Mouse (Mus musculus): ENCODE measurements around the gene 4930519G04Rik. TPM values are rescaled to one million over a fixed set of nuclear protein-coding genes. Genes with fewer than 3 reads are reported as not detected.
"Not testable (repeated sequence)": the region's sequence is repeated elsewhere in the genome, so short reads cannot be mapped to it uniquely, and the experiment has no call there.

Gene 4930519G04Rik
- total RNA-seq, 4 experiments from 2014 or later, result not detected

GRCm38 (mm10) chr5:114840481-114840880 lies 13.0 kb upstream of the 4930519G04Rik start:
- not testable (repeated sequence) for DNase-seq (ENCODE audit: low spot score in 2 of 2)

- not testable (repeated sequence) for DNase-seq (ENCODE audit: low spot score in 2 of 2)
Observed at GRCm38 (mm10) chr5:114842155-114842554, 11.3 kb upstream of the 4930519G04Rik start.

GRCm38 (mm10) chr5:114842674-114843073 lies 10.8 kb upstream of the 4930519G04Rik start:
- no peak for DNase-seq (ENCODE audit: low spot score in 2 of 2)

GRCm38 (mm10) chr5:114844371-114844770 lies 9.1 kb upstream of the 4930519G04Rik start:
- not testable (repeated sequence) for DNase-seq (ENCODE audit: low spot score in 2 of 2)

- DNase-seq (ENCODE audit: low spot score in 2 of 2), result no peak
Observed at GRCm38 (mm10) chr5:114851565-114852236, 1.8 kb upstream of the 4930519G04Rik start.

- DNase-seq (ENCODE audit: low spot score in 2 of 2), result no peak
Observed at GRCm38 (mm10) chr5:114858582-114858981, 5.1 kb downstream of the 4930519G04Rik start, which contains the start of gene Gm9936. TSS of gene Gm9936 (minus strand) at chr5:114858682.

- DNase-seq (ENCODE audit: low spot score in 2 of 2), result peak; percentile 38 to 72
Observed at GRCm38 (mm10) chr5:114859253-114859652, 5.8 kb downstream of the 4930519G04Rik start.

GRCm38 (mm10) chr5:114861730-114862129 lies 8.3 kb downstream of the 4930519G04Rik start:
- DNase-seq (ENCODE audit: low spot score in 2 of 2), result no peak

GRCm38 (mm10) chr5:114864813-114865212 lies 11.3 kb downstream of the 4930519G04Rik start:
- no peak for DNase-seq (ENCODE audit: low spot score in 2 of 2)

GRCm38 (mm10) chr5:114865279-114865678 lies 11.8 kb downstream of the 4930519G04Rik start:
- no peak for DNase-seq (ENCODE audit: low spot score in 2 of 2)

- DNase-seq (ENCODE audit: low spot score in 2 of 2), result no peak
Observed at GRCm38 (mm10) chr5:114875858-114876257, 22.4 kb downstream of the 4930519G04Rik start.

- no peak for DNase-seq (ENCODE audit: low spot score in 2 of 2)
Observed at GRCm38 (mm10) chr5:114876331-114876730, 22.9 kb downstream of the 4930519G04Rik start.

- no peak for DNase-seq (ENCODE audit: low spot score in 2 of 2)
Observed at GRCm38 (mm10) chr5:114877487-114877886, 24.0 kb downstream of the 4930519G04Rik start.

- no peak for DNase-seq (ENCODE audit: low spot score in 2 of 2)
Observed at GRCm38 (mm10) chr5:114879399-114879798, 25.9 kb downstream of the 4930519G04Rik start.

- not testable (repeated sequence) for DNase-seq (ENCODE audit: low spot score in 2 of 2)
Observed at GRCm38 (mm10) chr5:114882319-114882718, 28.9 kb downstream of the 4930519G04Rik start.

- DNase-seq (ENCODE audit: low spot score in 2 of 2), result no peak
Observed at GRCm38 (mm10) chr5:114883022-114883421, 29.6 kb downstream of the 4930519G04Rik start.

- no peak for DNase-seq (ENCODE audit: low spot score in 2 of 2)
Observed at GRCm38 (mm10) chr5:114886801-114887200, 33.3 kb downstream of the 4930519G04Rik start.

GRCm38 (mm10) chr5:114888995-114889394 lies 35.5 kb downstream of the 4930519G04Rik start:
- no peak for DNase-seq (ENCODE audit: low spot score in 2 of 2)

GRCm38 (mm10) chr5:114895542-114895941 lies 42.1 kb downstream of the 4930519G04Rik start:
- no peak for DNase-seq (ENCODE audit: low spot score in 2 of 2)

- DNase-seq (ENCODE audit: low spot score in 2 of 2), result no peak
Observed at GRCm38 (mm10) chr5:114896688-114897373, 43.4 kb downstream of the 4930519G04Rik start, which contains the start of gene Oasl2. TSS of gene Oasl2 (plus strand) at chr5:114896936.

GRCm38 (mm10) chr5:114897374-114897793 lies 43.9 kb downstream of the 4930519G04Rik start:
- no peak for DNase-seq (ENCODE audit: low spot score in 2 of 2)

GRCm38 (mm10) chr5:114898857-114899256 lies 45.4 kb downstream of the 4930519G04Rik start:
- DNase-seq (ENCODE audit: low spot score in 2 of 2), result no peak

Measured in layer of hippocampus, adult 8-10 months (tissue).